Mouse (Mus musculus) kidney, postnatal 0 days (tissue): ENCODE measurements around the gene Pcolce2. TPM values are rescaled to one million over a fixed set of nuclear protein-coding genes. Genes with fewer than 3 reads are reported as not detected.

Experiments used
- ATAC-seq: fragments of 200-750 bp; cut with Nextera tagmentation; replicated peaks from 2 replicates; pipeline ENCODE4 v1.8.0; 2017; ENCODE audit warnings: low read depth, moderate number of reproducible peaks, moderate TSS enrichment, moderate library complexity; ENCODE audit not compliant: low FRiP score
- DNase-seq: peaks from one replicate; pipeline ENCODE4 v3.0.0-alpha.2; 2016; ENCODE audit warnings: low spot score
- H3K27ac ChIP-seq: fragments of 300-500 bp; sonication (generic); 2 replicates; pipeline ENCODE4 v1.5.1; 2014; ENCODE audit warnings: mild to moderate bottlenecking
- H3K27me3 ChIP-seq: fragments of 300-500 bp; sonication (generic); 2 replicates; pipeline ENCODE4 v1.6.1; 2014; ENCODE audit warnings: low read length, mixed read lengths; ENCODE audit not compliant: insufficient read depth
- H3K36me3 ChIP-seq: fragments of 300-500 bp; sonication (generic); 2 replicates; pipeline ENCODE4 v1.6.1; 2014; ENCODE audit warnings: low read length, mixed read lengths; ENCODE audit not compliant: insufficient read depth
- H3K4me1 ChIP-seq: fragments of 300-500 bp; sonication (generic); replicated peaks from 2 replicates; pipeline ENCODE4 v1.6.1; 2014; ENCODE audit warnings: antibody characterized with exemption, low read length, mixed read lengths; ENCODE audit not compliant: insufficient read depth
- H3K4me2 ChIP-seq: fragments of 300-500 bp; sonication (generic); 2 replicates; pipeline ENCODE4 v1.6.1; 2014; ENCODE audit warnings: mild to moderate bottlenecking, low read length, moderate library complexity, mixed read lengths
- H3K4me3 ChIP-seq: fragments of 300-500 bp; sonication (generic); replicated peaks from 2 replicates; pipeline ENCODE4 v1.5.1; 2014; ENCODE audit warnings: low read depth, low read length
- H3K9ac ChIP-seq: fragments of 300-500 bp; sonication (generic); 2 replicates; pipeline ENCODE4 v1.6.1; 2014; ENCODE audit warnings: low read depth, low read length
- H3K9me3 ChIP-seq: fragments of 300-500 bp; sonication (generic); replicated peaks from 2 replicates; pipeline ENCODE4 v1.6.1; 2016; ENCODE audit warnings: low read length, inconsistent platforms, mixed read lengths
- CTCF ChIP-seq: IDR thresholded peaks from 2 replicates; pipeline ENCODE4 v1.5.1; 2016; ENCODE audit warnings: antibody characterized with exemption, low read depth, mild to moderate bottlenecking, moderate library complexity
- whole genome bisulfite sequencing: fragments of 180-500 bp; shearing (Covaris S2); extraction: QIAGEN DNeasy Blood & Tissue Kit; methylation state at CpG from one replicate; pipeline ENCODE4 v1.1.7; 2014; 5-methylcytosine and 5-hydroxymethylcytosine counted together
- polyA plus RNA-seq: library from polyadenylated mRNA; unstranded; fragments of >200 nt; fragmentation: Nextera tagmentation; extraction: Ambion mirVana; gene quantifications from 2 replicates; pipeline ENCODE4 v1.2.1, GENCODE M21; 2015

The Pcolce2 gene
- polyA plus RNA-seq, 1 experiment from 2014 or later = 0.88 TPM

DNA sequence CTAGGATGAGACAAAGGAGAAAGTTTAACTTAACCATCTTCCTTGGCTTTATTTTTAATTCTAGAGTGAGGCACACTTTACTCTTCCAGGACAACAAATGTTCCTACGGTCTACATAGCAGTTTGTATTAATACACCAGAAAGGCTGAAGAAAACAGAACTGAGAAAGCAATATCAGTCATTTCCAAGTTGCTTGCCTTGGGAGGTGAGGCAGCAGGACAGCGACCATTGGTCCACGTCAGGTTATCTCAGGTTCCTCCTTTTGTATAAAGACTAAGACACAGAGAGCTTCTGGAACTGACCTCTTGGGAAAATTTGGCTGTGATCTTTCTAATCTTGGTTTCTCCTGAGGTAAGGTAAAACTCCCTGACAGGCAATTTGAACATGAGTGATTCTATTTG is 34.6 kb upstream of the Pcolce2 start:
- Histone ChIP-seq H3K27me3 (no peaks in the 10 kb centered on the region), H3K4me2 (no peak overlapping the region), H3K9me3 (no peaks in the 10 kb centered on the region), H3K4me3 (no peak overlapping the region), H3K27ac (no peak overlapping the region), H3K4me1 (no peaks in the 10 kb centered on the region), H3K36me3 (no peaks in the 10 kb centered on the region), H3K9ac (no peak overlapping the region)
- WGBS = 81% methylated on average over 3 of the region's 3 CpGs
- no peak for TF ChIP-seq CTCF
- DNase-seq (no peak), ATAC-seq (no peak)

- H3K4me1 ChIP-seq = no peaks in the 10 kb centered on the region
- TF ChIP-seq CTCF = no peak
- no peaks in the 10 kb centered on the region for H3K27me3 ChIP-seq
- WGBS = 85% methylated on average over 9 of the region's 9 CpGs
- H3K4me2 ChIP-seq = no peak overlapping the region
- no peak overlapping the region for H3K9ac ChIP-seq
- H3K4me3 ChIP-seq = no peak overlapping the region
- no peaks in the 10 kb centered on the region for H3K9me3 ChIP-seq
- H3K36me3 ChIP-seq = no peaks in the 10 kb centered on the region
- no peak for ATAC-seq
- H3K27ac ChIP-seq = no peak overlapping the region
- DNase-seq = no peak
Observed at GRCm38 (mm10) chr9:95603316-95603715, 34.1 kb upstream of the Pcolce2 start.

DNA sequence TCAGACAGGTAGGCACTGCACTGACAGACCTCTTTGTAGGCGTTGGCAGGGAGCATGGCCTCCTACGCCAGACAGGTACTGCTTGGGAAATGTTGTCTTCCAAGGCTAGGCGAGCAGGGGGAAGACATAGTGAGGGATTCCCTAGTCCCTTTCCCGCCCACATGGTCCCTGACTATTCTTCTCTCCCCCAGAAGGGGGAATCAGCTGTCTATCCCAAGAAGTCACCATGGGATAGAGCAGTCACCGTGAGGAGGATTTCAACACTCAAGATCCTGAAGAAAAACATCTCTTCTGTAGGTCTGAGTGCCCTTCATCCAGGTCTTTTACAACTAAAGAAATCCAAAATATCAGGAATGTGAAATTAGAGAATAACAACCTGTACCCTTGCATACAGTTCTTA is 30.2 kb upstream of the Pcolce2 start:
- H3K9ac ChIP-seq = no peak overlapping the region
- no peaks in the 10 kb centered on the region for H3K27me3 ChIP-seq
- no peaks in the 10 kb centered on the region for H3K4me1 ChIP-seq
- no peak overlapping the region for H3K27ac ChIP-seq
- no peak for DNase-seq
- 60% methylated on average over 5 of the region's 5 CpGs for WGBS
- no peaks in the 10 kb centered on the region for H3K36me3 ChIP-seq
- peak; percentile 49 for TF ChIP-seq CTCF
- no peak for ATAC-seq
- no peaks in the 10 kb centered on the region for H3K9me3 ChIP-seq
- no peak overlapping the region for H3K4me3 ChIP-seq
- H3K4me2 ChIP-seq = no peak overlapping the region

DNA sequence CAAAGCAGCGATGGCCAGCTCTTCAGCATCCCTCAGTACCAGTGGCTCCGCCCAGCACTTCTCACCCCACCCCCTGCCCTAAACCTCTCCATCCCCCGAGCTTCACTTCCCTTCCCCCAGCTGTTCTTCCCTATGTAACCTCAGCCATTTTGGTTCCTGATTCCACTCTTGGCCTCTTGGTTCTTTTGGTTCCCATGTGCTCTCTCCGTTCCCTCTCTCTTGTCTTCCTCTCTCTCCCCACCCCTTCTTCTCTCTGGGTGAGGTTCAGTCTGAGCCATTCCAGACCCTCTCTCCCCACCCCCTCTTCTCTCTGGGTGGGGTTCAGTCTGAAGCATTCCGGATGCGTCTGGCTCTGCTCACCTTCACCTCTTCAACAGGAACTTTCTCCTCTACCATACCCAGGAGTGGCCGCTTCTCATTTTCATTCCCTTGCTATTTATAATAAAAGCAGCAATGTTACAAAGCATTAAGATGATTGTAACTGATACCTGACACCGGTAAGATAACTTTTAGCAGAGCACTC is 25.1 kb upstream of the Pcolce2 start:
- Histone ChIP-seq H3K36me3 (no peaks in the 10 kb centered on the region), H3K4me2 (no peak overlapping the region), H3K27me3 (no peaks in the 10 kb centered on the region), H3K4me3 (no peak overlapping the region), H3K27ac (no peak overlapping the region), H3K9me3 (no peaks in the 10 kb centered on the region), H3K4me1 (no peaks in the 10 kb centered on the region), H3K9ac (no peak overlapping the region)
- WGBS = 75% methylated on average over 8 of the region's 8 CpGs
- DNase-seq = no peak
- no peak for TF ChIP-seq CTCF
- no peak for ATAC-seq

GRCm38 (mm10) chr9:95613426-95614127 is 23.8 kb upstream of the Pcolce2 start:
- DNase-seq (no peak), ATAC-seq (no peak)
- WGBS = 27% methylated on average over 9 of the region's 9 CpGs
- H3K4me3 ChIP-seq = no peak overlapping the region
- H3K27me3 ChIP-seq = no peaks in the 10 kb centered on the region
- H3K4me2 ChIP-seq = no peak overlapping the region; the same call in 1 of the 2 replicates
- H3K36me3 ChIP-seq = no peaks in the 10 kb centered on the region
- H3K4me1 ChIP-seq = no peaks in the 10 kb centered on the region
- H3K9ac ChIP-seq = no peak overlapping the region
- H3K27ac ChIP-seq = no peak overlapping the region
- TF ChIP-seq CTCF = no peak
- H3K9me3 ChIP-seq = no peaks in the 10 kb centered on the region

- H3K27me3 ChIP-seq = no peaks in the 10 kb centered on the region
- no peaks in the 10 kb centered on the region for H3K36me3 ChIP-seq
- 62% methylated on average over 14 of the region's 14 CpGs for whole genome bisulfite sequencing
- DNase-seq = peak; percentile 27
- no peaks in the 10 kb centered on the region for H3K9me3 ChIP-seq
- H3K4me3 ChIP-seq = no peak overlapping the region
- H3K4me1 ChIP-seq = no peaks in the 10 kb centered on the region
- no peak overlapping the region for H3K4me2 ChIP-seq
- H3K9ac ChIP-seq = no peak overlapping the region
- no peak overlapping the region; the same call in 1 of the 2 replicates for H3K27ac ChIP-seq
- peak; percentile 67; the same call in 1 of the 2 replicates for ATAC-seq
- no peak for TF ChIP-seq CTCF
Observed at GRCm38 (mm10) chr9:95614861-95615615, 22.4 kb upstream of the Pcolce2 start.
